Mouse (Mus musculus) heart, embryonic 15.5 days (tissue): Measurements from ENCODE around the gene Tmem203. TPM values are rescaled to one million over a fixed set of nuclear protein-coding genes. Genes with fewer than 3 reads are reported as not detected.

Experiments
- ATAC-seq: fragments of 200-750 bp; cut with Nextera tagmentation; replicated peaks from 2 replicates; pipeline ENCODE4 v1.8.0; 2017; ENCODE audit warnings: low read depth, moderate TSS enrichment; ENCODE audit not compliant: insufficient number of reproducible peaks, insufficient read depth, low FRiP score
- H3K27ac ChIP-seq: fragments of 300-500 bp; sonication (generic); 2 replicates; pipeline ENCODE4 v1.5.1; 2015; ENCODE audit warnings: mild to moderate bottlenecking, inconsistent platforms
- H3K27me3 ChIP-seq: fragments of 300-500 bp; sonication (generic); 2 replicates; pipeline ENCODE4 v1.6.1; 2015; ENCODE audit warnings: inconsistent platforms
- H3K36me3 ChIP-seq: fragments of 300-500 bp; sonication (generic); 2 replicates; pipeline ENCODE4 v1.6.1; 2015; ENCODE audit warnings: mild to moderate bottlenecking, inconsistent platforms
- H3K4me1 ChIP-seq: fragments of 300-500 bp; sonication (generic); replicated peaks from 2 replicates; pipeline ENCODE4 v1.6.1; 2015; ENCODE audit warnings: inconsistent platforms
- H3K4me2 ChIP-seq: fragments of 300-500 bp; sonication (generic); 2 replicates; pipeline ENCODE4 v1.6.1; 2015; ENCODE audit warnings: inconsistent platforms, mild to moderate bottlenecking, moderate library complexity
- H3K4me3 ChIP-seq: fragments of 300-500 bp; sonication (generic); 2 replicates; pipeline ENCODE4 v1.5.1; 2015; ENCODE audit warnings: mild to moderate bottlenecking, inconsistent platforms
- H3K9ac ChIP-seq: fragments of 300-500 bp; sonication (generic); 2 replicates; pipeline ENCODE4 v1.6.1; 2015; ENCODE audit warnings: mild to moderate bottlenecking, inconsistent platforms
- H3K9me3 ChIP-seq: fragments of 300-500 bp; sonication (generic); replicated peaks from 2 replicates; pipeline ENCODE4 v1.6.1; 2016; ENCODE audit warnings: inconsistent platforms
- WGBS: fragments of 180-500 bp; shearing (Covaris S2); methylation state at CpG from one replicate; pipeline ENCODE4 v1.1.7; 2015; ENCODE audit warnings: mixed read lengths; 5-methylcytosine and 5-hydroxymethylcytosine counted together
- polyA plus RNA-seq: library from polyadenylated mRNA; unstranded; fragments of >200 nt; fragmentation: Nextera tagmentation; extraction: Ambion mirVana; gene quantifications from 2 replicates; pipeline ENCODE4 v1.2.1, GENCODE M21; 2015

Gene Tmem203
- polyA plus RNA-seq, 1 experiment from 2014 or later = 17.6 TPM

GRCm38 (mm10) chr2:25286314-25286713 lies 31.1 kb downstream of the Tmem203 start:
- no peak overlapping the region for H3K9ac ChIP-seq
- H3K4me2 ChIP-seq = no peak overlapping the region
- peaks cover 37% of the 10 kb centered on the region for H3K27me3 ChIP-seq
- H3K4me3 ChIP-seq = no peak overlapping the region
- 50% methylated on average over 1 of the region's 1 CpGs for WGBS
- peaks cover 28% of the 10 kb centered on the region for H3K4me1 ChIP-seq
- no peaks in the 10 kb centered on the region for H3K9me3 ChIP-seq
- H3K36me3 ChIP-seq = peaks cover 46% of the 10 kb centered on the region
- ATAC-seq = no peak
- peak overlapping the region; percentile 13; the same call in 1 of the 2 replicates for H3K27ac ChIP-seq

DNA sequence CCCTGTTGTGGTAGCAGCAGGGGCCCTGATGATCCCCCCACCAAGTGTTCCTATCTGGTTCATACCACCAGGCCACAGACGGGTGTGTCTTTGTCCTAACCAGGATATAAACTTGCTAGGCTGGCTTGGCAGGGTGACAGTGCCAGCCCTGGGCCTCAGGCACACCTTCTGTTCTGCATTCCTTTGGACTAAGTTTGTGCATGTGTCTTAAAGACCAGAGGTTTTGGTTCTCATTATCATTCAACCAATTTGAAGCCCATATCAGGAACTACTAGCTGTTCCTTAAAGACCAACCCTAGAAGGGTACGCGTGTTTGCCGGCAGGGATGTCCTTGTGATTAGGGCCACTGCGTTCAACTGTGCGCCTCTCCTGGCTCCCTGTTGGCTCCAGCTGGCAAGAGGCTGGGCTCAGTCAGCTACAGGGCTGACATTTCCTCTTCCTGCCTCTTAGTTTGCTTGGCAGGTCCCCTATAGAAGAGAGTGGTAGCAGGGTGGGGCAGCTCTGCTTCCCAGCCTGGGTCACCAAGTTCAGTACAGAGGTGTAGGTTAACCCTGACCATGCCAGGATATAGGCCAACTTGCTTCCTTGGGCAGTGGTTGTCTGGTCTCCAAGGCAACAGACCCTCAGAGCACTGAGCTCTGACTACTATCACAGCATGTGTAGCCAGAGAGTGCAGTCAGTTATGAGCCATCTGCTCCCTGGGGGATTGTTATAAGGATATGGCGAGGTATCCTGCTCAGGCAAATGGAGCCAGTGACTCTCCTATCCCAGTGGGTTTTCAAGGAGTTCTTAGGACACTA lies 31.8 kb downstream of the Tmem203 start:
- Histone ChIP-seq H3K36me3 (peaks cover 41% of the 10 kb centered on the region), H3K4me1 (peaks cover 32% of the 10 kb centered on the region), H3K4me2 (no peak overlapping the region), H3K9ac (no peak overlapping the region), H3K4me3 (no peak overlapping the region), H3K27ac (peak overlapping the region; percentile 13; the same call in 1 of the 2 replicates), H3K9me3 (no peaks in the 10 kb centered on the region), H3K27me3 (peaks cover 44% of the 10 kb centered on the region)
- ATAC-seq = no peak; the same call in 1 of the 2 replicates
- 42% methylated on average over 7 of the region's 7 CpGs for WGBS

GRCm38 (mm10) chr2:25287927-25288649 lies 32.8 kb downstream of the Tmem203 start, which contains the start of gene Tmem210:
Tmem210 (plus strand) TSS chr2:25288145.
- ATAC-seq = no peak
- H3K27me3 ChIP-seq = peaks cover 54% of the 10 kb centered on the region
- H3K9ac ChIP-seq = no peak within 1 kb of the TSS
- H3K4me2 ChIP-seq = no peak within 1 kb of the TSS
- 85% methylated on average over 6 of the region's 6 CpGs for WGBS
- H3K36me3 ChIP-seq = peaks cover 31% of the 10 kb centered on the region
- peaks cover 40% of the 10 kb centered on the region for H3K4me1 ChIP-seq
- peak within 1 kb of the TSS; percentile 13; the same call in 1 of the 2 replicates for H3K27ac ChIP-seq
- no peak within 1 kb of the TSS for H3K4me3 ChIP-seq
- no peaks in the 10 kb centered on the region for H3K9me3 ChIP-seq

GRCm38 (mm10) chr2:25288734-25289345 lies 33.6 kb downstream of the Tmem203 start:
- Histone ChIP-seq H3K36me3 (peaks cover 24% of the 10 kb centered on the region), H3K4me1 (peaks cover 40% of the 10 kb centered on the region), H3K27me3 (peaks cover 62% of the 10 kb centered on the region), H3K9ac (no peak overlapping the region), H3K4me2 (no peak overlapping the region), H3K9me3 (no peaks in the 10 kb centered on the region), H3K27ac (no peak overlapping the region), H3K4me3 (no peak overlapping the region)
- ATAC-seq = no peak
- WGBS = 75% methylated on average over 7 of the region's 7 CpGs

GRCm38 (mm10) chr2:25289651-25290050 lies 34.4 kb downstream of the Tmem203 start, which contains the start of gene Lrrc26:
Lrrc26 (plus strand) TSS chr2:25289915.
- H3K27me3 ChIP-seq = peaks cover 70% of the 10 kb centered on the region
- WGBS = 7% methylated on average over 11 of the region's 11 CpGs
- 0 out of 2 replicates have a peak, but pooled peaks have one; percentile 12 for ATAC-seq
- no peaks in the 10 kb centered on the region for H3K9me3 ChIP-seq
- H3K4me2 ChIP-seq = peak within 1 kb of the TSS; percentile 59
- H3K4me1 ChIP-seq = peaks cover 40% of the 10 kb centered on the region
- H3K9ac ChIP-seq = no peak within 1 kb of the TSS
- no peak within 1 kb of the TSS for H3K27ac ChIP-seq
- H3K4me3 ChIP-seq = peak within 1 kb of the TSS; percentile 36
- peaks cover 16% of the 10 kb centered on the region for H3K36me3 ChIP-seq

DNA sequence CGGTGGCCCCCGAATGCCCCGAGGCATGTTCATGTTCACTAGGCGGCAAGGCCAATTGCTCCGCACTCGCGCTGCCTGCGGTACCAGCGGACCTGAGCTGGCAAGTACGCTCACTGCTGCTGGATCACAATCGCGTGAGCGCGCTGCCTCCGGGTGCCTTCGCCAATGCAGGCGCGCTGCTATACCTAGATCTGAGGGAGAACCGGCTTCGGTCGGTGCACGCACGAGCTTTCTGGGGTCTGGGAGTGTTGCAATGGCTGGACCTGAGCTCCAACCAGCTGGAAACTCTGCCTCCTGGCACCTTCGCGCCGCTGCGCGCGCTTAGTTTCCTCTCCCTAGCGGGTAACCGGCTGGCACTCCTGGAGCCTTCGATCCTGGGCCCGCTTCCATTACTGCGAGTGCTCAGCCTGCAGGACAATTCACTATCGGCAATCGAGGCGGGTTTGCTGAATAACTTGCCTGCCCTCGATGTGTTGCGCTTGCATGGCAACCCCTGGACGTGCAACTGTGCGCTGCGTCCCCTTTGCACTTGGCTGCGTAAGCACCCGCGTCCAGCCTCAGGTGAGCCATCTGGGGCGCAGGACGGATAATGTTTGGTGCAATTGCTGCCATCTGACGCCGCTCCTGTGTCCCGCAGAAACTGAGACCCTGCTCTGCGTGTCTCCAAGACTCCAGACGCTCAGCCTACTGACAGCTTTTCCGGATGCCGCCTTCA lies 35.0 kb downstream of the Tmem203 start:
- Histone ChIP-seq H3K4me2 (peak overlapping the region; percentile 59), H3K27me3 (peaks cover 76% of the 10 kb centered on the region), H3K4me1 (peaks cover 40% of the 10 kb centered on the region), H3K4me3 (peak overlapping the region; percentile 36), H3K9ac (no peak overlapping the region), H3K9me3 (no peaks in the 10 kb centered on the region), H3K27ac (no peak overlapping the region), H3K36me3 (peaks cover 10% of the 10 kb centered on the region)
- ATAC-seq = no peak
- 2% methylated on average over 54 of the region's 54 CpGs for WGBS

DNA sequence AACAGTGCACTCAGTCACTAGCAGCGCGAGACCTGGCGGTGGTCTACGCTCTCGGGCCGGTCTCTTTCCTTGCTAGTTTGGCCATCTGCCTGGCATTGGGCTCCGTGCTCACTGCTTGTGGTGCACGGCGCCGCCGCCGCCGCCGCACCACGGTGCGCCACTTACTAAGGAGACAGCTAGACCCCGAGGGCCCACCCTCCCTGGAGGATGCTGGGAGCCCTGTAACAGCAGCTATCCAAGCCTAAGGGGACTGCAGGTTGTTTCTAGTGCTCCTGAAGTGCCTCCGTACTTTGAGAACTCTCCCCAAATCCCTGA lies 35.5 kb downstream of the Tmem203 start:
- peak overlapping the region; percentile 36 for H3K4me3 ChIP-seq
- H3K4me2 ChIP-seq = peak overlapping the region; percentile 59
- 3% methylated on average over 17 of the region's 18 CpGs for WGBS
- no peaks in the 10 kb centered on the region for H3K9me3 ChIP-seq
- no peak overlapping the region for H3K27ac ChIP-seq
- H3K27me3 ChIP-seq = peaks cover 81% of the 10 kb centered on the region
- H3K4me1 ChIP-seq = peaks cover 40% of the 10 kb centered on the region
- no peak overlapping the region for H3K9ac ChIP-seq
- H3K36me3 ChIP-seq = peaks cover 5% of the 10 kb centered on the region; the same call in 1 of the 2 replicates
- ATAC-seq = no peak

GRCm38 (mm10) chr2:25291184-25292053 lies 36.2 kb downstream of the Tmem203 start:
- peak overlapping the region; percentile 66 for H3K4me2 ChIP-seq
- H3K4me3 ChIP-seq = peak overlapping the region; percentile 44
- H3K9me3 ChIP-seq = no peaks in the 10 kb centered on the region
- peaks cover 37% of the 10 kb centered on the region for H3K4me1 ChIP-seq
- peaks cover 87% of the 10 kb centered on the region for H3K27me3 ChIP-seq
- WGBS = 6% methylated on average over 32 of the region's 32 CpGs
- ATAC-seq = no peak
- H3K9ac ChIP-seq = peak overlapping the region; percentile 14; the same call in 1 of the 2 replicates
- H3K27ac ChIP-seq = no peak overlapping the region
- no peaks in the 10 kb centered on the region for H3K36me3 ChIP-seq

DNA sequence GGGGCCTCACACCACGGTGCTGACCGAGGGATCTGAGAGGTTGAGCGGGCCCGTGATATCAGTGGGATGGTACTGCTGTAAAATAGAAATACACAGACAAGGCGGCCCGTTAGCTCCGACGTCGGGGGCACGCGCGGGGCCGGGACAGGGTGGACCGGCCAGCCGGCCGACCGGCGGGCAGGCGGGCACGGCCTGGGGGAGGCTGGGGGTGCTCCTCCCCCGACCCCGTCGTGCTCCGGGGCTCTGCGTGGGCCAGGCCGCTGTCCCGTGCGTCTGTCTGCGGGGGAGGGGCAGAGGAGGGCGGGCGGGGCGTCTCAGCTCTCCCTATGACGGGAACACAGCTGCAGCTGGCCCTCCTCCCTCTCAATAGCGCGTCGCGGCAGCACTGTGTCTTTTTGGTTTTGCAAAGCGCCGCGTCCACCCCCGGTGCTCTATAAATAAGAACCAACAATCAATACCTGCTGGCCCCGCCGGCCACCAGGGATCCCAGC lies 36.9 kb downstream of the Tmem203 start:
- 5% methylated on average over 41 of the region's 43 CpGs for WGBS
- H3K4me3 ChIP-seq = peak overlapping the region; percentile 44
- H3K36me3 ChIP-seq = no peaks in the 10 kb centered on the region
- ATAC-seq = no peak
- H3K27me3 ChIP-seq = peaks cover 93% of the 10 kb centered on the region
- no peak overlapping the region for H3K27ac ChIP-seq
- peak overlapping the region; percentile 66 for H3K4me2 ChIP-seq
- peak overlapping the region; percentile 14 for H3K9ac ChIP-seq
- H3K9me3 ChIP-seq = no peaks in the 10 kb centered on the region
- peaks cover 31% of the 10 kb centered on the region for H3K4me1 ChIP-seq

DNA sequence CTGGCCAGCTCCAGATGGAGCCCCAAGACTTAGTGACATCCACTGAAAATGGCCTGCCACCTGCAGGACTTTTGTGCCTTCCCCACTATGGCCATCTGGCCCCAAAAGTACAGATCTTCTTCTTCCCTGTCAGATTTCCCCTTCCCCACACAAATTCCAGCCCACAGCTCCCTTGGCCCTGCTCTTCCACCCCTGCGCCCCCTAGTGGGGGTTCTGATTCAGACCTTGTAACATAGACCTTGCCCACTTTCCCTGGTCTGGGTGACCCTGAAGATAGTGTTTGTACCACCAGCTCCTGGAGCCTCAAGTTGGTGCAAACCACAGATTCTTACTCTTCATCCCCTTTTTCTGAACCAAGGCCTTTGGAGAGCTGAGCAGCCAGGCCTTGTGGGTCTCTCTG lies 37.6 kb downstream of the Tmem203 start:
- Histone ChIP-seq H3K27ac (no peak overlapping the region), H3K4me3 (no peak overlapping the region), H3K9me3 (no peaks in the 10 kb centered on the region), H3K9ac (no peak overlapping the region; the same call in 1 of the 2 replicates), H3K4me1 (peaks cover 29% of the 10 kb centered on the region), H3K27me3 (peaks cover 99% of the 10 kb centered on the region), H3K36me3 (no peaks in the 10 kb centered on the region), H3K4me2 (peak overlapping the region; percentile 66; the same call in 1 of the 2 replicates)
- WGBS = 0% methylated on average over 1 of the region's 1 CpGs
- ATAC-seq = no peak
